Mouse (Mus musculus): Measurements from ENCODE around the gene Rpl23a.
"Not testable (repeated sequence)": the region's sequence is repeated elsewhere in the genome, so short reads cannot be mapped to it uniquely, and the experiment has no call there.

Rpl23a gene

DNA sequence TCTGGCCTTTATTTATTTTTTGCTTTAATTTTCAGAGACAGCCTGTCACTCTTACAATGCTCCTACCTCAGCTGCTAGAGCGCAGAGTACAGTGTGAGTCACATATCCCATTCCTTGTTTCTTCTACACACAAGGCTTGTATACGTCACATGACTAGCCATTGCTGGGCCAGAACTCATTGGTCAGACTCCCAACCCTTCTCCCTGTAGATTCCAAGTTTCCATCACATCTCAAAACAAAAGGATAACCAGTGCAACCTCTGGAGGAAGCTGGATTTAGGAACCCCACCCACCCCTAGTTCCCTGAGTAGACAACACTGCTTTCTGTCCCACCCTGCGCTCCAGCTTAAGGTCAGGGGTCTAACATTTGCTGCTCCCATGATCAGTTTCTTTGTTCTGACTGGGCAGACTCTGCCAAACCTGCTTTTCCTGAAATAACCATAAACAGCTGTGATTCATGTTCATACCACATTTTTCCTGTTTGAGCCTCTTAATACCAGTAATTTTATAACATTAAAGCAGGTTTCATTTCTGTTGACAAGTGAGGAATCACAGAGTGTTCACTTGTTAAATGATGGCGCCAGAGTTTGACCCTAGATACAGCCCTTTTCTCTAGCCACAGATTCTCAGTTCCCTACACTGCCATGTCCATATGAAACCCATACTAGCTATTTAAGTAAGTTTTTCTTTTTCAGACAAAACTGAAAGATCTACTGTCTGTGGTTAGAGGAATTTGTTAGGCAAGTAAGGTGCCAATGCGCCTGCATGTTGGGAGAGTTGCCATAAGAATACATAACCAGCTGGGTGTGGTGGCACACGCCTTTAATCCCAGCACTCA lies 36.5 kb downstream of the Rpl23a start:
- in situ Hi-C loops (cut with MboI) = no loop called here

DNA sequence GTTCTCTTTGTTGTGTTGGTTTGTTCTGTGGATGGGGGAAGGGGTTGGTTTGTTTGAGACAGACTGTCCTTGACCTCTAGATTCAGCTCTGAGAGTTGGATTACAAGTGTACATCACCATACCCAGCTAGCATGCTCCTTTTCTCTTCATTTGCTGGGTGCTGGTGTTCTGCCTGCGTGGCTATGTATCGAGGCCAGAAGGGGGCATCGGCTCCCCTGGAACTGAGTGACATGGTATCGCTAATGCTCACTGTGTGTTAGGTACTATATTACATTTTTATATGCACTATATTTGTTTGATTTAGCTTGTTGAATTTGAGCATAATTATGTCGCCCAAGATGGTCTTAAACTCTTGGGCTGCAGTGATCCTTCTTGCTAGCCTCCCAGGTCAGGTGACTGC lies 37.2 kb downstream of the Rpl23a start:
- in situ Hi-C loops (cut with MboI) = no loop called here

DNA sequence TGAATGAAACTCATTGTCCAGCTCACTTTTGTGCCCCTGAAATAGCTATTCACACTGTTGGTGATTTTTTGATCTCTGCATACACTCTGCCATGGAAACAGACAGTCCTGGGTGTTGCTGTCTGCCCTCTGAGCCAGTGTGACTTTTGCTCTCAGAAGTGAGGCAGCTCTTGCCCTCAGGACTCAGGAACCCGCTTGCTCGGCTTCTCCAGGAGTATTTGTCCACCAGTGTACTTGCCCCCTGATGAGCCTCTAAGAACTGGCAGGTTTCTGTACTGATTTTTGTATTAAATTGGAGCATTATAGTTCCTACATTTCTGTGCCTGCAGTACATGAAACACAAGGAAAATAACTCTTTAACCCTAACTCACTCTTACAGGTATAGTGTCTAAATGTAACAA lies 39.9 kb downstream of the Rpl23a start:
- in situ Hi-C loops (cut with MboI) = no loop called here

DNA sequence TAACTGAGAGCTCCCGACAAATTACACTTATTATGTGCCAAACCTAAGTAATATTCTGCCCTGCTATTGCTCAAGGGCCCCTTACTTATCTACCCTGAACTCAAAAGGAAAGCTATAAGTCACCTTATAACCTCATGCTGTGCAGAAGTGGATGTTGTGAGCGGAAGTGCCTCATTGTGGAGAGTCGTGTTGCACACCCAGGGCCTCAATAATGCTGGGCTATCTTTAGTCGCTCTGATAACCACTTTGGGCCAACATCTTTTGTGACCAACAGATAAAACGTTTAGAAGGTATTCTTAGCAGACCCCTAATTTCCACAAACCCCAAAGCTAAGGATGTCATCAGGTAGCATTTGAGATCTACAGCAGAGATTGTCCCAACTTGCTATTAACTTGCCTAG lies 42.7 kb downstream of the Rpl23a start:
- in situ Hi-C loops (cut with MboI) = no loop called here

DNA sequence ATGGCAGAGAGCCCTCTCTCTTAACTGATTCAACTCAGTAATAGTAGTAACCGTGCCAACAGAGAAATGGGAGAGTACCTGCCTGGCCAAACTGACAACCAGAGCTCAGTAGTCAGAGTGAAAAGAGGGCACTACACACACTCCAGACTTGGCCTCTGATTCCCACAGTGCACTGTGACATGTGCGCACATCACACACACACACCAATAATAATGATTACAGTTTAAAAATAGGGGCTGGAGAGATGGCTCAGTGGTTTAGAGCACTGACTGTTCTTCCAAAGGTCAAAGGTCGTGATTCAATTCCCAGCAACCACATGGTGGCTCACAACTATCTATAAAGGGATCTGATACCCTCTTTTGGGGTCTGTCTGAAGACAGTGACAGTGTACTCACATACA lies 45.4 kb downstream of the Rpl23a start:
- in situ Hi-C loops (cut with MboI) = no loop called here

DNA sequence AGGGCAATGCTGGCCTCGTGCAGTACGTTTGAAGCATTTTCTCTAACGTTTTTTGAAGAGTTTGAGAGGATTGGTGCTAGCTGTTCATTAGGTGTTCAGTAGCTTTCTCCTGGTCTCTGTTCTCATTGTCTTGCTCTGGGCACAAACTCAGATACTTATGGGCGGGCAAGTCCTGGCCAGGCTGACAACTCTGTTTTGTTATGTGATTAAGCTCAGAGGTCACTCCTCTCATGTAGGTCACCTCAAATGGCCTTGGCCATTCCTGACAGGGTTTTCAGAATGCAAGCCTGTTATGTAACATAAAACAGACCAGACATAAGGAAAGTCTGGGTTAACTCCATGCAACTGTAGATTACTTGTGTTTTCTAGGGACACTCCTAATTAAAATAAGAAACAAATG lies 45.8 kb downstream of the Rpl23a start:
- in situ Hi-C loops (cut with MboI) = no loop called here

DNA sequence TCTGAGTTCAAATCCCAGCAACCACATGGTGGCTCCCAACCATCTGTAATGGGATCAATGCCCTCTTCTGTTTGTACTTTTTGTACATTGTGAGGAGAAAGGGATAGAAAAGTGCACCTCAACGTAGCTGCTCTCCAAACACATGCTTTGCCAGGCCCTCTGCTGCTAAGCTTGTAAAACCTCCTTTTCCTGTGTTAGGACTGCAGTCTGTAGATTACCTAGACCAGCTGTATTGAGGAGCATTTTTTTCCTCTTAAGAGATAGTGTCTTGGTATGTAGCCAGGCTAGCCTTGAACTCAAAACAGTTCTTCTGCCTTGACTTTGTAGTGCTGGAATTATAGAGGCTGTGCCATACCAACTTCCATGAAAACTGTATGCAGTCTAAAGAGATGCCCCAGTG lies 47.3 kb downstream of the Rpl23a start:
- in situ Hi-C loops (cut with MboI) = no loop called here

DNA sequence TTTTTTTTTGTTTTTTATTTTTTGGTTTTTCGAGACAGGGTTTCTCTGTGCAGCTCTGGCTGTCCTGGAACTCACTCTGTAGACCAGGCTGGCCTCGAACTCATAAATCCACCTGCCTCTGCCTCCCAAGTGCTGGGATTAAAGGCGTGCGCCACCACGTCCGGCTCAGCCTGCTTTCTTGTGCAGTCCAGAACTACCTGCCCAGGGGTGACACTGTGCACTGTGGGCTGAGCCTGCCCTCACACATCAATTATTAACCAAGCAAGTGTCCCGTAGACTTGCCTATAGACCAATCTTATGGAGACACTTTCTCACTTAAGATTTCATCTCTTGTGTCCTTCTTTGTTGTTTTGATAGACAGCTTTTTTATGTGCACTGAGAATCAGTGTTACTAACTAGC lies 48.1 kb downstream of the Rpl23a start:
- in situ Hi-C loops (cut with MboI) = not testable (repeated sequence)

DNA sequence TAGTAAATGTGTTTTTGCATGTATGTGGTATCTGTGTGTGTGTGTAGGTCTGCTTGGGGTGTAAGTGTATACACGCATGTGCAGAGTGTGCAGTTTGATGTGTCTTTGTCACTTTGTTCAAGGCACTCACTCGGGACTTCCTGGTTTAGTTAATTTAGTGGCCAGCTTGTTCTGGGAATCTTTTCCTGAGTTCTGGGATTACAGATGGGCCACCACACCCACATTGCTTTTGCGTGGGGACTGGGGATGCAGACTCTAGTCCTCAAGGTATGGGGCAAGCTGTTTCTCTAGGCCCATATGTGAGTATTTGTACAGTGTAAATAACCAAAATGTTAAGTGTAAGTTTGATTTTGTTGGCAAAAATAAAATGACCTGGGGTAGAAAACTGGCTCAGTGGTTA lies 49.0 kb downstream of the Rpl23a start:
- in situ Hi-C loops (cut with MboI) = no loop called here

DNA sequence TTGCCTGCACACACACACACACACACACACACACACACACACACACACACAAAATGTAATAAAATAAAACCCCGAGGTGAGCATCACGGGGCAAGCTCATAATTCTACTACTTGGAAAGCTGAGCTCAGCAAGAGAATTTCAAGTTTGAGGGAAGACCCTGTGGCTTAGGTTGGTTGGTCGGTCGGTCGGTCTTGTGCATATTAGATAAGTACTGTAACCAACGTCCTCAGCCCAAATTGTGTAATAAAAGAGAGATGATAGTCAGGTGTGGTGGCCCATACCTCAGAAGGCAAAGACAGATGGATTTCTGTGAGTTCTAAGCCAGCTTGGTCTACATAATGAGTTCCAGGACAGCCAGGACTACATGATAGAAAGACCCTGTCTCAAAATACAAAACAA lies 49.5 kb downstream of the Rpl23a start:
- in situ Hi-C loops (cut with MboI) = no loop called here

All from mature B cell (primary cell).